Mouse (Mus musculus) embryonic fibroblast, embryonic 13.5 days (primary cell): ENCODE results near the gene Klhdc7b.

Experiments used
- CTCF ChIP-seq: IDR thresholded peaks from 2 replicates; pipeline ENCODE4 v1.5.1; 2011; ENCODE audit warnings: mild to moderate bottlenecking, control low read depth, low read length, moderate library complexity, borderline replicate concordance; ENCODE audit not compliant: insufficient read depth
- POLR2A ChIP-seq: IDR thresholded peaks from 2 replicates; pipeline ENCODE4 v1.6.1; 2011; ENCODE audit warnings: low read depth, mild to moderate bottlenecking, control low read depth, low read length, moderate library complexity

- no peak for TF ChIP-seq CTCF
- TF ChIP-seq POLR2A, result no peak
Observed at GRCm38 (mm10) chr15:89341678-89342077, 43.0 kb upstream of the Klhdc7b start.
